Mouse (Mus musculus) small intestine, adult 2 months (tissue): ENCODE results near the gene Gm20388.

Experiments
- CTCF ChIP-seq: fragments of 200-500 bp; IDR thresholded peaks from 2 replicates; pipeline ENCODE4 v1.5.1; 2012; ENCODE audit warnings: low read depth, mild to moderate bottlenecking, control low read depth, inconsistent platforms, low read length, moderate library complexity, mixed read lengths; ENCODE audit not compliant: insufficient replicate concordance, insufficient read length; ENCODE audit errors: extremely low read depth
- POLR2A ChIP-seq: fragments of 200-500 bp; IDR thresholded peaks from 2 replicates; pipeline ENCODE4 v1.6.1; 2012; ENCODE audit warnings: low read depth, mild to moderate bottlenecking, control low read depth, inconsistent platforms, low read length, moderate library complexity

DNA sequence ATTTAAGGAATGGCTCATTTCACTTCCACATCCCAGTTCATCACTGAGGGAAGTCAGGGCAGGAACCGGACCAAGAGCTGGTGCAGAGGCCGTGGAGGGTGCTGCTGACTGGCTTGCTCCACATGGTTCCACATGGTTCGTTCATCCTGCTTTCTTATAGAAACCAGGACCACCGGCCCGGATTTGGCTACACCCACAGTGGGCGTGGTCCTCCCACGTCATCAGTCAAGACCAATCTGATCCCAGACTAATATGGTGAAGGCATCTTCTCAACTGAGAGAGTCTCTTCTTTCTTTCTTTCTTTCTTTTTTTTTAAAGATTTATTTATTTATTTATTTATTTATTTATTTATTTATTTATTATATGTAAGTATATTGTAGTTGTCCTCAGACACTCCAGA is 2020.9 kb downstream of the Gm20388 start:
- TF ChIP-seq CTCF (no peak), POLR2A (no peak)
